Mouse (Mus musculus) thymus, adult 2 months (tissue): Measurements from ENCODE around the gene Pum1.

Source experiments
- CTCF ChIP-seq: fragments of 200-500 bp; IDR thresholded peaks from 2 replicates; pipeline ENCODE4 v1.5.1; 2012; ENCODE audit warnings: mild to moderate bottlenecking, control low read depth, low read length, moderate library complexity, borderline replicate concordance; ENCODE audit not compliant: control insufficient read depth, poor library complexity, insufficient read depth; ENCODE audit errors: extremely low read depth
- POLR2A ChIP-seq: fragments of 200-500 bp; IDR thresholded peaks from 2 replicates; pipeline ENCODE4 v1.6.1; 2012; ENCODE audit warnings: mild to moderate bottlenecking, low read length, control low read depth, moderate library complexity; ENCODE audit not compliant: control insufficient read depth, poor library complexity, insufficient read depth; ENCODE audit errors: extremely low read depth

DNA sequence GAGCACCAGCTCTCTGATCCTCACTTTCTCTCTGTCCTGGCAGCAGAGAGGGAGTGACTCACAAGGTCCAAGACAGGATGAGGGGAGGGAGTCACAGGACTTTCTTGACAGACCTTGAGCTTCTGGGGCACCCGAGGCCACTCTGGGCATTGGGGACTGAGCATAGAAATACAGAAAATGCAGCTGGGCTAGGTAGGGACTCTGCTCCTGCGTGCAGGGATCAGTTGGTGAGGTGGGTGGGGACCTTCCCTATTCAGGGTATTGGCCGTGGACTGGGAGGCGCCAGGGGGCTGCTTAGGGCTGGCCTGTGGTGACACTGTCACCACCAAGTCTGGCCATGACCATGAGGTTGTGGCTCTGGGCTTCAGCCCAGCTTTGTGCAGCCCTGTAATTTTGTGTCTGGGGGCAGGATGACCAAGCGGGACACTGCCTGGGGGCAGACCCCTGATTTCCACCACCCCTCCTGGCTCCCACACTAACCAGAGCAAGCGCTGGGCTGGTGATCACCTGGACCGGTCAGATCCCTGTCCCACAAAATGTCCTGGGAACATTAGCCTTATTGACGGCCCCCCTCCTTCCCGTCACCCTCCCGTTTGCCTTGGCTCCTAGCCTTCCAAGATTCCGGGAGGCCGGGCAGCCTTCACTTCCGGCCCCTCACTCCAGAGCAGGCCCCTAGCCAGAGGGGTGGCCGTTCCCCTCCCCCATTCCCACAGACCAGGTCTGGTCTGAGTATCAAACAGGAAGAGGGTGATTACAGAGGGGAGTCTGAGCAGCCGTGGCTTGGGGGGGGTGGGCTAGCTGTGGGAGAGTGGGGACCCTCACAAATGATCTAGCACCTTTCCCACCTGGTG is 134.3 kb downstream of the Pum1 start:
- TF ChIP-seq CTCF, result no peak
- no peak for TF ChIP-seq POLR2A
